Mouse (Mus musculus) midbrain, embryonic 11.5 days (tissue): ENCODE data around the gene Klf16. TPM values are rescaled to one million over a fixed set of nuclear protein-coding genes. Genes with fewer than 3 reads are reported as not detected.

Experiments
- ATAC-seq: fragments of 200-750 bp; cut with Nextera tagmentation; 2 replicates; pipeline ENCODE4 v1.8.0; 2017; ENCODE audit warnings: moderate TSS enrichment, moderate library complexity; ENCODE audit not compliant: low FRiP score
- DNase-seq: peaks from one replicate; pipeline ENCODE4 v3.0.0; 2015; ENCODE audit warnings: low spot score; ENCODE audit errors: missing footprints
- H3K27ac ChIP-seq: fragments of 300-500 bp; sonication (generic); 2 replicates; pipeline ENCODE4 v1.5.1; 2014; ENCODE audit warnings: low read depth, low read length
- H3K27me3 ChIP-seq: fragments of 300-500 bp; sonication (generic); 2 replicates; pipeline ENCODE4 v1.6.1; 2014; ENCODE audit warnings: mild to moderate bottlenecking, low read length, moderate library complexity, mixed read lengths; ENCODE audit not compliant: control insufficient read depth, insufficient read depth
- H3K36me3 ChIP-seq: fragments of 300-500 bp; sonication (generic); 2 replicates; pipeline ENCODE4 v1.6.1; 2014; ENCODE audit warnings: mild to moderate bottlenecking, low read length, moderate library complexity, mixed read lengths; ENCODE audit not compliant: control insufficient read depth, insufficient read depth
- H3K4me1 ChIP-seq: fragments of 300-500 bp; sonication (generic); 2 replicates; pipeline ENCODE4 v1.6.1; 2014; ENCODE audit warnings: low read length; ENCODE audit not compliant: control insufficient read depth, insufficient read depth
- H3K4me2 ChIP-seq: fragments of 300-500 bp; sonication (generic); 2 replicates; pipeline ENCODE4 v1.6.1; 2014; ENCODE audit warnings: mild to moderate bottlenecking, moderate library complexity
- H3K4me3 ChIP-seq: fragments of 300-500 bp; sonication (generic); 2 replicates; pipeline ENCODE4 v1.5.1; 2014; ENCODE audit warnings: low read depth, low read length
- H3K9ac ChIP-seq: fragments of 300-500 bp; sonication (generic); 2 replicates; pipeline ENCODE4 v1.6.1; 2014; ENCODE audit warnings: low read length
- H3K9me3 ChIP-seq: fragments of 300-500 bp; sonication (generic); 2 replicates; pipeline ENCODE4 v1.6.1; 2016; ENCODE audit warnings: low read length; ENCODE audit not compliant: control insufficient read depth
- WGBS: fragments of 180-500 bp; shearing (Covaris S2); extraction: QIAGEN DNeasy Blood & Tissue Kit; methylation state at CpG from one replicate; pipeline ENCODE4 v1.1.7; 2014; 5-methylcytosine and 5-hydroxymethylcytosine counted together
- polyA plus RNA-seq: library from polyadenylated mRNA; unstranded; fragments of >200 nt; fragmentation: Nextera tagmentation; extraction: Ambion mirVana; gene quantifications from 2 replicates; pipeline ENCODE4 v1.2.1, GENCODE M21; 2014

The Klf16 gene
- polyA plus RNA-seq = 3.1 and 3.2 TPM in 2 replicates

DNA sequence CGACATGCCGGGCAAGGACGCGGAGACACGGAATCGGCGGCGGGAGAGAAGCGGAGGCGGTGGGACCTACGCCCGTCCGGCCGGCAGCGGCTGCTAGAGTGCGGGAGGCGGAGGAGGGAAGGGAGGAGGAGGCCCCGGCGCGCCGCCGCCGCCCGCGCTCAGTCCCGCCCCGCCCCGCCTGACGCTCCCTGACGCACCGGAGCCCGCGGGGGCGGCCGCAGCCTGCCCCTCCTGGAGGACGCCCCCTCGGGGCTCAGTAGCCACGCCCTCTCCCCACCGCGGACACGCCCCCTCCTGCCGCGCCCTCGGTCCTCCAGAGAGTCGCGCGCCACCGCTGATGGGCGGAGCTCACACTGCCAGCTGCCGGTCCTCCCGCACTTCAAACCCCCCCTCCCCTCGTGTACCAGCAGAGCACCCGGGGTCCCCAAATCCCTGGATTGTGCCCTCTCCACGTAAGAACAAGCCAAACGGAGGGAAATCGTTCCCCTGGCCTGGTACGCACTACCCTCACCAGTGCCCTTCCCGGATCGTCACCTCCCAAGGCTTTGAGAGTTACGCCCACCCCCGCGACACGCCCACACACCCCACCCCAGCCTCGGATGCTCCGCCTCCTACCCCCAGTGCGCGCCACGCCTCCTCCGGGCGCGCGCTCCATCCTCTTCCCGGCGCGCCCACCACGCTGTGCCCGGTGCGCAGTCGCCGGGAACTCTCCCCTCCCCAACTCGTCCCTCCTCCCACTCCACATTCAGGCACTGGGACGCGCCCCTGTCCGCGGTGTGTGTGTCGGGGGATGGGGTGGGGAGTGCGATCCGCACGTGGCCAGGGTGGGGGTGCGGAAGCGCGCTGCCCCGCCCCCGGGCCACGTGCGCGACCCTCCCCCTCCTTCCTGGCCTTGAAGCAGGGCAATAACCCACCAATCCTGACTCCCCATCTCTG, at the start of gene Klf16:
Klf16 (minus strand) TSS at position 127 of the 936 bp plus-strand sequence.
- Histone ChIP-seq H3K27ac (peak within 1 kb of the TSS; percentile 70), H3K4me2 (peak within 1 kb of the TSS; percentile 78), H3K4me1 (peaks cover 23% of the 10 kb centered on the region), H3K36me3 (no peaks in the 10 kb centered on the region), H3K9ac (peak within 1 kb of the TSS; percentile 74), H3K9me3 (no peaks in the 10 kb centered on the region), H3K27me3 (no peaks in the 10 kb centered on the region), H3K4me3 (peak within 1 kb of the TSS; percentile 74)
- under 1% methylated on average over 76 of the region's 97 CpGs for WGBS
- ATAC-seq = peak; percentile 82
- DNase-seq = peak; percentile 99

- H3K9me3 ChIP-seq = no peaks in the 10 kb centered on the region
- DNase-seq (no peak), ATAC-seq (no peak)
- H3K27me3 ChIP-seq = no peaks in the 10 kb centered on the region
- H3K36me3 ChIP-seq = no peaks in the 10 kb centered on the region
- no peak overlapping the region for H3K4me3 ChIP-seq
- no peak overlapping the region for H3K4me2 ChIP-seq
- WGBS = 93% methylated on average over 4 of the region's 4 CpGs
- no peak overlapping the region for H3K27ac ChIP-seq
- peaks cover 25% of the 10 kb centered on the region for H3K4me1 ChIP-seq
- no peak overlapping the region for H3K9ac ChIP-seq
Measured at GRCm38 (mm10) chr10:80625764-80626163, 48.6 kb upstream of the Klf16 start.

- Histone ChIP-seq H3K9me3 (no peaks in the 10 kb centered on the region), H3K4me3 (peak overlapping the region; percentile 90), H3K4me1 (peaks cover 25% of the 10 kb centered on the region), H3K4me2 (peak overlapping the region; percentile 98), H3K36me3 (no peaks in the 10 kb centered on the region), H3K27ac (peak overlapping the region; percentile 57), H3K27me3 (no peaks in the 10 kb centered on the region), H3K9ac (peak overlapping the region; percentile 90)
- no peak for ATAC-seq
- DNase-seq = peak; percentile 92
- WGBS = 18% methylated on average over 15 of the region's 15 CpGs
Measured at GRCm38 (mm10) chr10:80623457-80624191, 46.5 kb upstream of the Klf16 start.

- Histone ChIP-seq H3K27me3 (no peaks in the 10 kb centered on the region), H3K4me3 (peak within 1 kb of the TSS; percentile 90), H3K27ac (peak within 1 kb of the TSS; percentile 93), H3K36me3 (no peaks in the 10 kb centered on the region), H3K9ac (peak within 1 kb of the TSS; percentile 90), H3K9me3 (no peaks in the 10 kb centered on the region), H3K4me1 (peaks cover 24% of the 10 kb centered on the region), H3K4me2 (peak within 1 kb of the TSS; percentile 98)
- ATAC-seq (no peak; the same call in 1 of the 2 replicates), DNase-seq (peak; percentile 88)
- WGBS = under 1% methylated on average over 79 of the region's 85 CpGs
Measured at GRCm38 (mm10) chr10:80622661-80623456, 45.7 kb upstream of the Klf16 start, which contains the start of gene Csnk1g2. Csnk1g2 (plus strand) TSS chr10:80622838.

DNA sequence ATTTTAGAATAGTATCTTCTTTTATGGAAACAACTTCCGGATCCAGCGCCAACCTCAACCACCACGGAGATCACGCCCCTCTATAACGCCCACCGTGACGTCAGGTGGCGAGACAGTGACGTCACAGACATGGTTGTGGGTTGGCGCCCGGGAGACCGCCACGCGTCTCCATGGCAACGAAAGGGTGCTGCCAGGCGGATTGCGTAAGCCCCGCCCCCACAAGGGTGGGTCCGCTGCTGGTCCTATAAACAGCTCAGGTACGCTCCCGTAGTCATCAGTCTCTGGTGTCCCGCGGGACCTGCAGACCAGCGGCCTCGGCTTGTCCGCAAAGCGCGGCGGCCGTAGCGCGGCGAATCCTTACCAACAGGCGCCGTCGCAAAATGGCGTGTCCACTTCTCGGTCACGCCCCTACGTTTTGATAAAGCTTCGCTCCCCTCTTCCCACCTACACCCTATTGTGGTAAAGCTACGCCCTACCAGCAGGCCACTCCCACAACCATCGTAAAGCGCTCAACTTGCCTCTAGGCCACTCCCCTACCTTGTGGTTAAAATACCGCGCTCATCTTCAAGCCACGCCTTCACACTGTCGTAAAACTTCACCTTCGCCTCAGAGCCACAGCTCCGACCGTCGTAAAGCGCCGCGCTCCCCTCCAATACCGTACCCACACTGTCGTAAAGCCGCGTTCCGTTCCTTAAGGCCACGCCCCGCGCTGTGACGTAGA, 45.0 kb upstream of the Klf16 start:
- H3K4me3 ChIP-seq = peak overlapping the region; percentile 90
- H3K4me2 ChIP-seq = peak overlapping the region; percentile 98
- peaks cover 20% of the 10 kb centered on the region for H3K4me1 ChIP-seq
- no peaks in the 10 kb centered on the region for H3K36me3 ChIP-seq
- DNase-seq = peak; percentile 100
- H3K9me3 ChIP-seq = no peaks in the 10 kb centered on the region
- no peaks in the 10 kb centered on the region for H3K27me3 ChIP-seq
- 0% methylated on average over 64 of the region's 64 CpGs for WGBS
- peak overlapping the region; percentile 90 for H3K9ac ChIP-seq
- H3K27ac ChIP-seq = peak overlapping the region; percentile 93
- peak; percentile 96 for ATAC-seq

DNA sequence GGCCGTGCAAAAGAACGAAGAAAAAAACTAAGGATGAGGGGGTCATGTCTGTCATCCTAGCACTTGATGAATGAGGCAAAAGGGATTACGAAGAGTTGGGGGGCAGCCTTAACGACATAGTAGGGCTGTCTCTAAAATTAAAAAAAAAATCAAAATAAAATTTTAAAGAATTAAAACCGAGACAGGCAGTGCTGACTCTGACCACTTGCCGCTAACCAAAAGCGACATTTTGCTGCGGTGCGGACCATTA, 44.5 kb upstream of the Klf16 start:
- H3K4me2 ChIP-seq = peak overlapping the region; percentile 72
- H3K27ac ChIP-seq = peak overlapping the region; percentile 93
- DNase-seq = peak; percentile 85
- no peaks in the 10 kb centered on the region for H3K36me3 ChIP-seq
- no peaks in the 10 kb centered on the region for H3K27me3 ChIP-seq
- H3K4me1 ChIP-seq = peaks cover 20% of the 10 kb centered on the region
- peak overlapping the region; percentile 59 for H3K9ac ChIP-seq
- H3K4me3 ChIP-seq = peak overlapping the region; percentile 90
- 5% methylated on average over 9 of the region's 9 CpGs for WGBS
- peak; percentile 0; the same call in 1 of the 2 replicates for ATAC-seq
- no peaks in the 10 kb centered on the region for H3K9me3 ChIP-seq

GRCm38 (mm10) chr10:80620796-80621689, 43.9 kb upstream of the Klf16 start:
- ATAC-seq (no peak), DNase-seq (no peak)
- H3K27ac ChIP-seq = peak overlapping the region; percentile 93
- peak overlapping the region; percentile 90 for H3K4me3 ChIP-seq
- no peaks in the 10 kb centered on the region for H3K9me3 ChIP-seq
- peak overlapping the region; percentile 72 for H3K4me2 ChIP-seq
- no peaks in the 10 kb centered on the region for H3K36me3 ChIP-seq
- peaks cover 20% of the 10 kb centered on the region for H3K4me1 ChIP-seq
- peak overlapping the region; percentile 59 for H3K9ac ChIP-seq
- H3K27me3 ChIP-seq = no peaks in the 10 kb centered on the region
- WGBS = 58% methylated on average over 16 of the region's 16 CpGs
